ENCODE assay signal across 21 mouse cellular contexts in the genomic region with DNA sequence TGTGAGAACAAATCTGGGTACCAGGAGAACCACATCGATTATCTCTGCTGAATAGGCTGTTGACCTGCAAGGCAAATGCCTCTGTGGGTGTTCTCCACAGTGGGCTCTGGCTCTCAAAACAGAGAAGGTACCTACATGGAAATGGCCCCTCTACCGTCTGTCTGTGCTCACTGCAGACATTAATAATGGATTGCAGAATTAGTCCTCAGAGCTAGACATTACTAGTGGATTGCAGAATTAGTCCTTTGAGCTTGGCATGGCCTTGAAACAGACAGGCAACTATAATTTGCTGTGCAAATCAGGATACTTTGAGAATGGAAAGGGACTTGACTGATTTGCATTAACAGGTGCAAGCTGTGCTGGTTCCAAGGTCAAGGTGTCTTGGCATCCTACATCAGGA.
"Had no signal": no experiment of that assay in that cellular context is flagged by ENCODE, and none has a peak within 500 bp of the region (broad histone marks: within the 10 kb centered on the region; RNA-seq: fewer than 3 reads in every experiment).

No protein-coding gene starts in this region.

- H3K4me3 ChIP-seq: heart, adult 2 months; heart, embryonic 13.5 days; heart, embryonic 15.5 days; hindbrain, embryonic 13.5 days; hindbrain, embryonic 15.5 days; intestine, embryonic 15.5 days; layer of hippocampus, adult 2 months; limb, embryonic 10.5 days; limb, embryonic 12.5 days; liver, embryonic 13.5 days; liver, embryonic 15.5 days had no signal

- H3K27ac ChIP-seq: heart, adult 2 months; heart, embryonic 13.5 days; heart, embryonic 15.5 days; hindbrain, embryonic 13.5 days; hindbrain, embryonic 15.5 days; hindbrain, postnatal 0 days; intestine, embryonic 15.5 days; layer of hippocampus, adult 2 months; limb, embryonic 10.5 days; limb, embryonic 12.5 days; liver, embryonic 13.5 days; liver, embryonic 15.5 days had no signal

- DNase-seq: gastrocnemius, postnatal 14 days; heart, adult 2 months; heart, postnatal 14 days; heart, postnatal 36 days; kidney, adult 18-20 months; kidney, adult 8-10 months; kidney, postnatal 10 days; kidney, postnatal 25 days; kidney, postnatal 4 days; liver; liver, embryonic 13.5 days had no signal
